Mouse (Mus musculus) forebrain, embryonic 10.5 days (tissue): Measurements from ENCODE around the gene Pdlim7. TPM values are rescaled to one million over a fixed set of nuclear protein-coding genes. Genes with fewer than 3 reads are reported as not detected.

Experiments
- DNase-seq: peaks from one replicate; pipeline ENCODE4 v3.0.0-alpha.2; 2017; ENCODE audit warnings: low spot score; ENCODE audit errors: extremely low spot score
- H3K27ac ChIP-seq: fragments of 300-500 bp; sonication (generic); 2 replicates; pipeline ENCODE4 v1.5.1; 2016; ENCODE audit warnings: mild to moderate bottlenecking
- H3K27me3 ChIP-seq: fragments of 300-500 bp; sonication (generic); 2 replicates; pipeline ENCODE4 v1.6.1; 2016; ENCODE audit warnings: mild to moderate bottlenecking; ENCODE audit not compliant: poor library complexity, severe bottlenecking
- H3K36me3 ChIP-seq: fragments of 300-500 bp; sonication (generic); replicated peaks from 2 replicates; pipeline ENCODE4 v1.6.1; 2016; ENCODE audit warnings: mild to moderate bottlenecking, moderate library complexity
- H3K4me1 ChIP-seq: fragments of 300-500 bp; sonication (generic); 2 replicates; pipeline ENCODE4 v1.6.1; 2016
- H3K4me3 ChIP-seq: fragments of 300-500 bp; sonication (generic); 2 replicates; pipeline ENCODE4 v1.5.1; 2016; ENCODE audit warnings: mild to moderate bottlenecking, moderate library complexity
- H3K9me3 ChIP-seq: fragments of 300-500 bp; sonication (generic); 2 replicates; pipeline ENCODE4 v1.6.1; 2016; ENCODE audit warnings: mild to moderate bottlenecking, moderate library complexity
- WGBS: fragments of 180-500 bp; shearing (Covaris S2); methylation state at CpG from one replicate; pipeline ENCODE4 v1.1.7; 2016; 5-methylcytosine and 5-hydroxymethylcytosine counted together
- polyA plus RNA-seq: library from polyadenylated mRNA; unstranded; fragments of >200 nt; fragmentation: Nextera tagmentation; extraction: Ambion mirVana; gene quantifications from 2 replicates; pipeline ENCODE4 v1.2.1, GENCODE M21; 2016

Pdlim7 gene
- polyA plus RNA-seq, 1 experiment from 2014 or later = 200 TPM

- no peak for DNase-seq
- no peaks in the 10 kb centered on the region for H3K9me3 ChIP-seq
- H3K4me3 ChIP-seq = no peak overlapping the region
- H3K27me3 ChIP-seq = no peaks in the 10 kb centered on the region
- H3K36me3 ChIP-seq = peaks cover 100% of the 10 kb centered on the region
- WGBS = 47% methylated on average over 5 of the region's 5 CpGs
- peaks cover 45% of the 10 kb centered on the region for H3K4me1 ChIP-seq
- no peak overlapping the region for H3K27ac ChIP-seq
These were observed 35.4 kb downstream of the Pdlim7 start for GRCm38 (mm10) chr13:55478036-55478435.

- no peak for DNase-seq
- peaks cover 45% of the 10 kb centered on the region for H3K4me1 ChIP-seq
These were observed 36.0 kb downstream of the Pdlim7 start for GRCm38 (mm10) chr13:55477492-55477891.

DNA sequence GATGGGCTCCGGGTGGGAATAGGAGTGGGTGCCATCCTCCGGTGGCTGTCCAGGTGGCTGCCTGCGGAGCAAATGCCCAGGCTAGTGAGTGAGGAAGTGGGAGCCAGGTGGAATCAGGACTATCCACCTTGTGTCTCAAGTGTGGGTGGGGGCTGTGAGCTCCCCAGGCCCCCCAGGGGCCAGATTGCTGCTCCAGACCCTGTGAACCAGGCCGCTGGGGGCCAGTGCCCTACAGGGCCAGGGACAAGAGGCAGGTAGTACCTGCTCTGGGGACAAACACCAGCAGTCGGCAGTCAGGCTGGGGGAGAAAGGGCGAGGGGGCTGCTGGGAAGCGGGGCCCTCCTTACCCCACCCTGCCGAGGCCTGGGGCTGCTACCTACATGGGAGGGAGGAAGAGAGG is 37.2 kb downstream of the Pdlim7 start:
- Histone ChIP-seq H3K9me3 (no peaks in the 10 kb centered on the region), H3K27ac (no peak overlapping the region), H3K4me1 (peaks cover 55% of the 10 kb centered on the region), H3K4me3 (no peak overlapping the region), H3K27me3 (no peaks in the 10 kb centered on the region), H3K36me3 (peaks cover 84% of the 10 kb centered on the region)
- WGBS = 97% methylated on average over 8 of the region's 8 CpGs
- DNase-seq = no peak

More at GRCm38 (mm10) chr13:55477492-55477891, 36.0 kb downstream of the Pdlim7 start:
- H3K4me3 ChIP-seq = no peak overlapping the region
- 78% methylated on average over 16 of the region's 16 CpGs for WGBS
- no peaks in the 10 kb centered on the region for H3K9me3 ChIP-seq
- H3K27ac ChIP-seq = no peak overlapping the region
- H3K36me3 ChIP-seq = peaks cover 97% of the 10 kb centered on the region
- no peaks in the 10 kb centered on the region for H3K27me3 ChIP-seq

DNA sequence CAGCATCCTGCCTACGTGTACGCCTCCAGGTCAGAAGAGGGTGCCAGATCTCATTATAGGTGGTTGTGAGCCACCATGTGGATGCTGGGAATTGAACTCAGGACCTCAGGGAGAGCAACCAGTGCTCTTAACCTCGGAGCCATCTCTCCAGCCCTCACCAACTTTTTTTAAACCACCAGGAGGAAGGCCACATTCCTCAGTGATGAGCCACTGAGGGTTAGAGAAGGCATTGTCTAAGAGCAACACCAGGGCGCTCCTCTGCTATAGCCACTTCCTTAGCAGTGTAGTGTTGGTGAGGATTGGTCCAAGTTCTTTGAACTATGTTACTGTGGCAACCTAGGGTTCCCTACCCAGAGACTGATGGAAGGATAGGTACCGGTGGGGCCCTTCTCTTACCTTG is 37.7 kb downstream of the Pdlim7 start:
- peaks cover 79% of the 10 kb centered on the region for H3K36me3 ChIP-seq
- peaks cover 60% of the 10 kb centered on the region for H3K4me1 ChIP-seq
- no peaks in the 10 kb centered on the region for H3K9me3 ChIP-seq
- no peak for DNase-seq
- H3K27me3 ChIP-seq = no peaks in the 10 kb centered on the region
- H3K4me3 ChIP-seq = no peak overlapping the region
- 89% methylated on average over 5 of the region's 5 CpGs for WGBS
- no peak overlapping the region for H3K27ac ChIP-seq

DNA sequence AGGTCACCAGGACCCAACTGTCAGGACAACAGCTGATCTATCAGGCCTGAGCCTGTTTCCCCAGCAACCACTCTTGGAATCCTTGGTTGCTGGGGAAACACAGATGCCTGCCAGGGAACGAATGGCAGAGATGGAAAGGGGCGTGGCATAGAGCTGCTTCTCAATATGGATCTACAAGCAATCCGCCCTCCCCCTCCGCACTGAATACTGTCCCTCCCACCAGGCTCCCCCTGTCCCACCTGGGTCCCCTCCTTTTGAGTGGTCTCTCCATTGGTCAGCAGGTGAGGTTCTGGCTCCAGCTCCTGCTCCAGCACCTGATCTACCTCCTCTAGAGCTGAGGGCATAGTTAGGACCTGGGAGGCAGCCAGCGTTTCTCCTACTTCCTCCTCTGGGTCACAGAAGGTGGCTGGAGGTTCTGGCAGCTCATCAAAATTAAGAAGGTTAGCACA is 38.8 kb downstream of the Pdlim7 start:
- peak overlapping the region; percentile 21; the same call in 1 of the 2 replicates for H3K4me3 ChIP-seq
- no peaks in the 10 kb centered on the region for H3K9me3 ChIP-seq
- H3K36me3 ChIP-seq = peaks cover 68% of the 10 kb centered on the region

GRCm38 (mm10) chr13:55473961-55474360 is 39.5 kb downstream of the Pdlim7 start:
- Histone ChIP-seq H3K27ac (peak overlapping the region; percentile 49; the same call in 1 of the 2 replicates), H3K27me3 (0 out of 2 replicates have a peak, but pooled peaks cover 14% of the 10 kb centered on the region), H3K9me3 (no peaks in the 10 kb centered on the region), H3K36me3 (peaks cover 61% of the 10 kb centered on the region), H3K4me3 (peak overlapping the region; percentile 11; the same call in 1 of the 2 replicates), H3K4me1 (peaks cover 77% of the 10 kb centered on the region)
- 68% methylated on average over 11 of the region's 11 CpGs for WGBS
- DNase-seq = no peak

More for the DNA sequence above, 38.8 kb downstream of the Pdlim7 start:
- Histone ChIP-seq H3K4me1 (peaks cover 71% of the 10 kb centered on the region), H3K27me3 (0 out of 2 replicates have a peak, but pooled peaks cover 9% of the 10 kb centered on the region), H3K27ac (peak overlapping the region; percentile 70)
- peak; percentile 66 for DNase-seq
- WGBS = 51% methylated on average over 5 of the region's 5 CpGs

DNA sequence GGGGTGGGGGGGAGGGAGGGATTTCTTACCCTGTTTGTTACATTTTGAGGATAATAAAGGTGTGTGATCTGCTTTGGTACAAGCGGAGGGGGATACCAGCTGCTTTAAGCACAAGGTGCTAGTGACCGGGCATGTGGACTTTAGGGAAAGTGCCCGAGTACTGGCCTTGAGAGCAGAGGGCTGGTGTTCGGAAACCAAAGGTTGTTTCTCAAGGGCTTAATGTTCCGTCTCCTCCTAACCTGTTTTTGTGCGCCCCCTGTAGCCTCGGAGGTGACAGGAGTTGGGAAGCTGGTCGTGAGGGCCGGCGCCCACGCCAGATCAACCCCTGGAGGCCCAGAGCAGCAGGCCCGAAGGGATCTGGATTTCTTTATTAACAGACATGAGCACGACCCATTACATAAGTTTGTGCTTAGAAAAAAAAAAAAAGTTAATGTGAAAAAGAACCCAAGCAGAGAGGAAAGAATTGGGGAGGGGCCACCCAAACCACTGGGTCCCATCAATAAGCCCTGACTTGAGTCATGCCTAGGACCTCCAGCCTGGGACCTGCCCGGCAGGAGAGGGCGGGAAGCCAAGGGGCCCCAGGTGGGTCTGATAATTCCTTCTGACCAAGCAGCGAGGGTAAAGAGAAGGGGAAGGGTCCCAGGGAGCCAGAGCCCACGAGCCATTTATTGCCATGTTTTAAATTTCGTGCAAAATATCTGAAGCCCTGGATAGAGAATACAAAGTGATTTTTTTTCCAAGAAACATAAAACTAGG is 40.2 kb downstream of the Pdlim7 start:
- peak; percentile 50 for DNase-seq
- WGBS = 20% methylated on average over 18 of the region's 18 CpGs
- Histone ChIP-seq H3K27ac (peak overlapping the region; percentile 88), H3K4me3 (peak overlapping the region; percentile 77), H3K36me3 (peaks cover 54% of the 10 kb centered on the region), H3K4me1 (peaks cover 85% of the 10 kb centered on the region), H3K9me3 (no peaks in the 10 kb centered on the region), H3K27me3 (0 out of 2 replicates have a peak, but pooled peaks cover 14% of the 10 kb centered on the region)

DNA sequence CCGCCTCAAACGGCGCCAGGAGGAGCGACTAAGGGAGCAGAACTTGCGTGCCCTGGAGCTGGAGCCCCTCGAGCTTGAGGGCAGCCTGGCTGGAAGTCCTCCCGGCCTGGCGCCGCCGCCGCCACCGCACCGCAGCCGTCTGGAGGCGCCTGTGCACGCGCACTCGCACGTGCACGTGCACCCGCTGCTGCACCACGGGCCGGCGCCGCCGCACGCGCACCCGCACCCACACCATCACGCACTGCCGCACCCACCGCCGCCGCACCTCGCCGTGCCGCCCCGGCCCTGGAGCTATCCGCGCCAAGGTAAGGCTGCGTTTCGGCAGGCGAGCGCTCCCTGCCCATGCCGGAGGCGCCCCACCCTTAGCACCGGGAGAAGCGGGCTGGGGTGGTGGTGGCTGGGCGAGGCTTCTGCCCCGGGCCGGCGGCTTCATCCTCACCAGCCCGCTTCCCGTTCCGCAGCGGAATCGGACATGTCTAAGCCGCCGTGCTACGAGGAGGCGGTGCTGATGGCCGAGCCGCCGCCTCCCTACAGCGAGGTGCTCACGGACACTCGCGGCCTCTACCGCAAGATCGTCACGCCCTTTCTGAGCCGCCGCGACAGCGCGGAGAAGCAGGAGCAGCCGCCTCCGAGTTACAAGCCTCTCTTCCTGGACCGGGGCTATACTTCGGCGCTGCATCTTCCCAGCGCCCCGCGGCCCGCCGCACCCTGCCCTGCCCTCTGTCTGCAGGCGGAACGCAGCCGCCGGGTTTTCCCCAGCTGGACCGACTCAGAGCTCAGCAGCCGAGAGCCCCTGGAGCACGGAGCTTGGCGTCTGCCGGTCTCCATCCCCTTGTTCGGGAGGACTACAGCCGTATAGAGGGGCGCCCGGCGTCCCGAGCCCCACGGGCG is 41.1 kb downstream of the Pdlim7 start:
- Histone ChIP-seq H3K4me1 (peaks cover 93% of the 10 kb centered on the region), H3K27me3 (0 out of 2 replicates have a peak, but pooled peaks cover 14% of the 10 kb centered on the region), H3K27ac (peak overlapping the region; percentile 88), H3K36me3 (peaks cover 45% of the 10 kb centered on the region), H3K9me3 (no peaks in the 10 kb centered on the region), H3K4me3 (peak overlapping the region; percentile 77)
- peak; percentile 73 for DNase-seq
- under 1% methylated on average over 103 of the region's 103 CpGs for WGBS

DNA sequence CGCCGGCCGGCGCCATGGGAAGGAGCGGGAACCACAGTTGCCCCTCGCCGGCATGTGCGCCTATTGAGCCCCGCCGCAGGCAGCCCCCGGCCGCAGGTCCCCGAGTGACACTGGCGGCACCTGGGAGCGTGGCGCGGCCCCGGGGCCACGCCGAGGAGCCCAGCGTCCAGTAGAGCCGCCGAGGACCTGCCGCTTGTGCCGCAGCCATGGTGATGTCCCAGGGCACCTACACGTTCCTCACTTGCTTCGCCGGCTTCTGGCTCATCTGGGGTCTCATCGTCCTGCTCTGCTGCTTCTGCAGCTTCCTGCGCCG is 41.7 kb downstream of the Pdlim7 start:
- peaks cover 99% of the 10 kb centered on the region for H3K4me1 ChIP-seq
- DNase-seq = no peak
- WGBS = under 1% methylated on average over 31 of the region's 31 CpGs
- peaks cover 39% of the 10 kb centered on the region for H3K36me3 ChIP-seq
- no peaks in the 10 kb centered on the region for H3K9me3 ChIP-seq
- peak overlapping the region; percentile 77 for H3K4me3 ChIP-seq
- H3K27ac ChIP-seq = peak overlapping the region; percentile 88
- 0 out of 2 replicates have a peak, but pooled peaks cover 14% of the 10 kb centered on the region for H3K27me3 ChIP-seq

DNA sequence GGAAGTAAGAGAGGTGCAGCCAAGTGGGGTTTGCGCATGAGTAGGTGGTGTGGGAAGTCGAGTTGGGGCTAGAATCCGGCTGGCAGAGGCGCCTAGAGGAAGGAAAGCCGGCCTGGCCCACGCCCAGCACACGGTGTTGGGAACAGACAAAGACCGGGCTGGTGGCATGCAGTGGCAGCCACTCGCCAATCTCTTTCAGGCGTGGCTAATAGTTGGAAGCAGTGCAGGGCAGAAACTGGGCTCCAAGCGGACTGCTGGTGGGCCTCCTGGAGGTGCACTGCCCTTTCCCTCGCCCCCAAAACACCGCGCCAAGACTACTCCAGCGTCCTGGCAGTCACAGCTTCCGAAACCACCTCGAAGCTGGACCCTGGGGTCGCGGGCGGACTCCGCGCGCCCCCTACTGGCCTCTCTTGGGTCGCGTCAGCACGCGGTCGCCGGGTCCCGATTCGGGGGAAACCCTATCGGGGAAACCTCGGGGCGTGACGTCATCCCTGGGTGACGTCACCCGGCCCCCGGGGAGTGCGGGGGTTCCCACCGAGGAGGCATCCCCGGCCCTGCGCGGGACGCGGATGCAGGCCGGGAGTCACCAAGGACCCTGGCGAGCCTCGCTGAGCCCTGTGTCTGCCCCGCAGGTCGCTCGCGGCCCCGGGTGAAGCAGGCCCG is 42.2 kb downstream of the Pdlim7 start:
- Histone ChIP-seq H3K27ac (peak overlapping the region; percentile 88), H3K4me3 (peak overlapping the region; percentile 77), H3K9me3 (no peaks in the 10 kb centered on the region), H3K4me1 (peaks cover 100% of the 10 kb centered on the region), H3K36me3 (peaks cover 35% of the 10 kb centered on the region), H3K27me3 (0 out of 2 replicates have a peak, but pooled peaks cover 14% of the 10 kb centered on the region)
- 1% methylated on average over 54 of the region's 54 CpGs for WGBS
- peak; percentile 94 for DNase-seq

- H3K4me1 ChIP-seq = peaks cover 100% of the 10 kb centered on the region
- no peak for DNase-seq
These were observed 43.1 kb downstream of the Pdlim7 start for GRCm38 (mm10) chr13:55470372-55470771.

More at GRCm38 (mm10) chr13:55470372-55470771, 43.1 kb downstream of the Pdlim7 start:
- WGBS = 48% methylated on average over 9 of the region's 9 CpGs
- Histone ChIP-seq H3K4me3 (peak overlapping the region; percentile 77; the same call in 1 of the 2 replicates), H3K27me3 (0 out of 2 replicates have a peak, but pooled peaks cover 14% of the 10 kb centered on the region), H3K27ac (peak overlapping the region; percentile 88), H3K36me3 (peaks cover 25% of the 10 kb centered on the region), H3K9me3 (no peaks in the 10 kb centered on the region)
